Mouse (Mus musculus): ENCODE measurements around the gene Arrdc2.

GRCm38 (mm10) chr8:70787941-70788667, 51.4 kb downstream of the Arrdc2 start:
- TF ChIP-seq POLR2A (IDR thresholded peaks at IDR 0.05; ENCODE audit: borderline replicate concordance, control insufficient read depth, low read depth, low read length) (no peak), CTCF (IDR thresholded peaks at IDR 0.05; ENCODE audit: control insufficient read depth, insufficient read depth, low read length) (no peak)

Measured in bone marrow, adult 2 months (tissue).